Mouse (Mus musculus) liver, embryonic 14.5 days (tissue): Measurements from ENCODE around the gene Uqcr11. TPM values are rescaled to one million over a fixed set of nuclear protein-coding genes. Genes with fewer than 3 reads are reported as not detected.

Experiments
- ATAC-seq: fragments of 200-750 bp; cut with Nextera tagmentation; 2 replicates; pipeline ENCODE4 v1.8.0; 2017; ENCODE audit warnings: moderate number of reproducible peaks, mild to moderate bottlenecking, moderate library complexity; ENCODE audit not compliant: insufficient read depth
- DNase-seq, 3 experiments: peaks; one replicate each; pipeline ENCODE4 v3.0.0-alpha.2; 2012 to 2013; ENCODE audit warnings: low read depth in 3 of 3, low spot score in 3 of 3
- H3K27ac ChIP-seq: fragments of 300-500 bp; sonication (generic); 2 replicates; pipeline ENCODE4 v1.5.1; 2014; ENCODE audit warnings: moderate library complexity, mild to moderate bottlenecking, control low read depth, inconsistent platforms
- H3K27me3 ChIP-seq: fragments of 300-500 bp; sonication (generic); 2 replicates; pipeline ENCODE4 v1.6.1; 2014; ENCODE audit warnings: mild to moderate bottlenecking, low read length, moderate library complexity; ENCODE audit not compliant: control insufficient read depth, insufficient read depth
- H3K36me3 ChIP-seq: fragments of 300-500 bp; sonication (generic); replicated peaks from 2 replicates; pipeline ENCODE4 v1.6.1; 2014; ENCODE audit warnings: low read depth; ENCODE audit not compliant: control insufficient read depth, insufficient read depth
- H3K4me1 ChIP-seq, 2 experiments: fragments of 200-500 bp in 1 of 2; fragments of 300-500 bp in 1 of 2; sonication (generic) in 1 of 2; replicated peaks; 2 replicates each; pipeline ENCODE4 v1.6.1; 2012 to 2014; ENCODE audit warnings: antibody characterized with exemption in 1 of 2, inconsistent platforms in 1 of 2, low read length in 1 of 2; ENCODE audit not compliant: control insufficient read depth in 2 of 2, insufficient read depth in 2 of 2
- H3K4me2 ChIP-seq: fragments of 300-500 bp; sonication (generic); 2 replicates; pipeline ENCODE4 v1.6.1; 2014; ENCODE audit warnings: low read depth, mild to moderate bottlenecking, control low read depth, moderate library complexity
- H3K4me3 ChIP-seq, 2 experiments: fragments of 200-500 bp in 1 of 2; fragments of 300-500 bp in 1 of 2; sonication (generic) in 1 of 2; 2 replicates each; pipeline ENCODE4 v1.5.1; 2012 to 2014; ENCODE audit warnings: low read depth in 2 of 2, low read length in 2 of 2, mild to moderate bottlenecking in 2 of 2, control low read depth in 1 of 2, inconsistent platforms in 1 of 2, moderate library complexity in 1 of 2; ENCODE audit not compliant: insufficient read depth in 1 of 2
- H3K9ac ChIP-seq: fragments of 300-500 bp; sonication (generic); replicated peaks from 2 replicates; pipeline ENCODE4 v1.6.1; 2014; ENCODE audit warnings: mild to moderate bottlenecking, control low read depth, moderate library complexity
- H3K9me3 ChIP-seq: fragments of 300-500 bp; sonication (generic); 2 replicates; pipeline ENCODE4 v1.6.1; 2016; ENCODE audit warnings: low read length, mixed read lengths; ENCODE audit not compliant: control insufficient read depth
- CTCF ChIP-seq: IDR thresholded peaks from 2 replicates; pipeline ENCODE4 v1.5.1; 2016; ENCODE audit warnings: antibody characterized with exemption, low read depth, control low read depth
- EP300 ChIP-seq: IDR thresholded peaks from 2 replicates; pipeline ENCODE4 v1.6.1; 2016; ENCODE audit warnings: antibody characterized with exemption, low read depth
- WGBS: fragments of 180-500 bp; shearing (Covaris S2); extraction: QIAGEN DNeasy Blood & Tissue Kit; methylation state at CpG from one replicate; pipeline ENCODE4 v1.1.7; 2014; ENCODE audit not compliant: insufficient replicate concordance; 5-methylcytosine and 5-hydroxymethylcytosine counted together
- polyA plus RNA-seq, 2 experiments: library from polyadenylated mRNA; depleted of rRNA in 1 of 2; stranded (reverse) in 1 of 2; unstranded in 1 of 2; fragments of >200 nt; fragmentation: Nextera tagmentation in 1 of 2; extraction: Ambion mirVana in 1 of 2; gene quantifications; 2 replicates each; pipeline versions ENCODE4 v1.2.1 to v1.2.3; 2012 to 2014

Uqcr11 gene
- polyA plus RNA-seq, 2 experiments, result 571 to 729 TPM

DNA sequence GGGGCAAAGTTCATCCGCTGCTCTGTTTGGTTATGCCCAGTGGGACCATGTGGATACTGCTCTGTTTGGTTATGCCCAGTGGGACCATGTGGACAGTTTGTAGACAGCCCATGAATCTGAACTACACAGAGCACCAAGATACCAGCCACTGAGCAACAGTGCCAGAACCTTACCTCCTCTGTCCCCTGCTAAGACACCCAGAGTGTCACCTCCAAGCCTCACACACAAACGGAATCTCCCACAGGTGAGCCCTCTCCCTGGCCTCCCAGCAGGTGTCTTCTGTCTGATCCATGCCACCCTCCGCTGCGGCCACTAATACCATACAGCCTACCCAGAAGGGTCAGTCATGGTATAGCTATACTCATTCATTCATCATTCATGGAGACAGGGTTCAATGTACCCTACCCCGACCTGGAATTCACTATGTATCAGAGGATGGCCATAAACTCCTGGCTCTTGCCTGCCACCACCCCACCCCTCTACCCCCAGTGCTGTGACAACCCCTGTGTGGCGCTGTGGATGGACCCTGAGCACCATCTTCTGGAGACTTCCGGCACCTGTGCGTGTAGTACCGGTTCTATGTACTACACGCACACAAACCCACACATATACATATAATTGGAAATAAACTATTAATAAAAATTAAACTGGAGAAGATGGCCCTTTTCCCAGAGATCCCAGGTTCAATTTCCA lies 1.0 kb downstream of the Uqcr11 start:
- Histone ChIP-seq H3K36me3 (peaks cover 29% of the 10 kb centered on the region), H3K27me3 (no peaks in the 10 kb centered on the region), H3K9me3 (no peaks in the 10 kb centered on the region), H3K4me3 (peak overlapping the region; percentile 79 to 85), H3K27ac (no peak overlapping the region), H3K9ac (peak overlapping the region; percentile 74), H3K4me2 (peak overlapping the region; percentile 92), H3K4me1 (peaks cover 16 to 20% of the 10 kb centered on the region in 2 experiments)
- WGBS, result 43% methylated on average over 10 of the region's 10 CpGs
- ATAC-seq (no peak), DNase-seq (no peak)
- TF ChIP-seq CTCF (peak; percentile 72), EP300 (no peak)

GRCm38 (mm10) chr10:80403044-80403692 lies 3.5 kb downstream of the Uqcr11 start:
- Histone ChIP-seq H3K4me2 (no peak overlapping the region), H3K36me3 (peaks cover 19% of the 10 kb centered on the region), H3K4me1 (peaks cover 23 to 26% of the 10 kb centered on the region in 2 experiments), H3K4me3 (no peak overlapping the region), H3K27me3 (no peaks in the 10 kb centered on the region), H3K27ac (no peak overlapping the region), H3K9ac (no peak overlapping the region), H3K9me3 (no peaks in the 10 kb centered on the region)
- ATAC-seq, result no peak
- TF ChIP-seq CTCF (peak; percentile 87), EP300 (no peak)
- DNase-seq, result no peak
- 82% methylated on average over 4 of the region's 4 CpGs for WGBS

GRCm38 (mm10) chr10:80400704-80401161 lies 5.9 kb downstream of the Uqcr11 start:
- peak overlapping the region; percentile 91 for H3K4me2 ChIP-seq
- no peaks in the 10 kb centered on the region for H3K9me3 ChIP-seq
- no peaks in the 10 kb centered on the region for H3K27me3 ChIP-seq
- H3K9ac ChIP-seq, result peak overlapping the region; percentile 82
- peak overlapping the region; percentile 76 for H3K27ac ChIP-seq
- no peak for TF ChIP-seq CTCF
- no peak for TF ChIP-seq EP300
- peak overlapping the region in 1 of 2 experiments; percentile 90; a peak in 1 of 4 replicates for H3K4me3 ChIP-seq
- peaks cover 19% of the 10 kb centered on the region for H3K36me3 ChIP-seq
- ATAC-seq (no peak), DNase-seq (no peak)
- H3K4me1 ChIP-seq, result peaks cover 24 to 27% of the 10 kb centered on the region in 2 experiments
- 54% methylated on average over 4 of the region's 4 CpGs for WGBS

- Histone ChIP-seq H3K27me3 (no peaks in the 10 kb centered on the region), H3K4me2 (peak overlapping the region; percentile 91), H3K9ac (peak overlapping the region; percentile 82), H3K4me3 (peak overlapping the region; percentile 62 to 90), H3K9me3 (no peaks in the 10 kb centered on the region), H3K4me1 (peaks cover 18 to 21% of the 10 kb centered on the region in 2 experiments), H3K36me3 (peaks cover 22% of the 10 kb centered on the region), H3K27ac (peak overlapping the region; percentile 76)
- no peak for DNase-seq
- 12% methylated on average over 17 of the region's 17 CpGs for WGBS
- TF ChIP-seq EP300, result no peak
- no peak for TF ChIP-seq CTCF
- ATAC-seq, result no peak
Observed at GRCm38 (mm10) chr10:80399973-80400703, 6.5 kb downstream of the Uqcr11 start.
